Mouse (Mus musculus) E14TG2a.4 (cell line): ENCODE measurements around the gene Rer1.

Source experiments
- CTCF ChIP-seq: conservative IDR thresholded peaks from 2 replicates; pipeline ENCODE4 v1.5.1; 2014; ENCODE audit warnings: low read length
- NANOG ChIP-seq: IDR thresholded peaks from 2 replicates; pipeline ENCODE4 v1.6.1; 2014; ENCODE audit warnings: borderline replicate concordance, low read length, mixed read lengths
- POU5F1 ChIP-seq: IDR thresholded peaks from 2 replicates; pipeline ENCODE4 v1.6.1; 2014; ENCODE audit warnings: low read length, borderline replicate concordance

DNA sequence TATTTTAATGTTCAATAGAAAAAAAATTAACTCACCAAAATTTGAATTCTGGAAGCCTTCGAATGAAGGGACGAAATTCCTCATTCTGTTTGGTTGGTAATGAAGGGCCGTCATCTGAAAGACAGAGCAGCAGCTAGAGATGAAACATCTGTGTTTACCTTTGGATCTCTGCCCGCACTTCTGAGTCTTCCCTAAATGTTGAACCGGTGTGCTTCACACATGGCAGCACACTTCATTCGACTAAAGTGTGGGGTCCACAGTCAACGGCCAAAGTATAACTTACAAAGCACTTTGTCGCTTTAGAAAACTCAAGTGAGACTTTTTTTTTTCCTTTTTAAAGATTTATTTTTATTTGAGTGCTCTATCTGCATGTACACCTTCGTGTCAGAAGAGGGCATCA, 9.5 kb downstream of the Rer1 start:
- TF ChIP-seq CTCF (no peak), POU5F1 (no peak), NANOG (no peak)
